Mouse (Mus musculus) cerebellum, postnatal 36 days (tissue): Measurements from ENCODE around the gene Tet3.

Experiments used
- DNase-seq, 2 experiments: peaks; one replicate each; pipeline ENCODE4 v3.0.0; 2021 to 2022; ENCODE audit warnings: mixed read lengths in 2 of 2

The Tet3 gene

DNA sequence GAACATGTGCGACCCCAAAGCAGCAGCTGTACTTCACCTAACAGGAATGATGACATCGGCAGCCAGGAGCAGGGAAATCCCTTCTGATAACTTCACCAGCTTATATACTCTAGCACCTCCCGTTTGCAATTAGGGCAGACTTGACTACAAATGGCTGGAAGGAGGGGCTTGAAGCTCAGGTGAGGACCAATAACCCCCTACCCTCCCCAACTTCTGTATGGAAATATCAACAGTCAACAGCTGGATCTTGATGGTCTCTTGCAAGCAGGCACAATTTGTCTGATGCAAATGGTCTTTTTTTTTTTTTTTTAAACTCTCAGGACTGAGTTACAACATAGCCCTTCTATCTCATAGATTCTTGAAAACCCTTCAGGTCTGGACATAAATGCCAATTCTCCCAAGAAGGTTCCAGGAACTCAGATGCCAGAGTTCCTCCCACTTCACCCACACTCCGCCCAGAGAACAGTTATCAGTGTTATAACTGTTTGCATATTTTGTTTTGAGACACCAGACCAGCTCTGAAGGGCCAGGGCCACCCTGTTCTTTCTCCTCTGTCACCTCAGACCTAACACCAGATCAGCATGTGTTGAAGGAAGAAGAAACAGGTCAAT is at the start of gene Tet3:
Gene Tet3 (minus strand): TSS at position 51 of the 611 bp plus-strand sequence.
- no peak for DNase-seq

DNA sequence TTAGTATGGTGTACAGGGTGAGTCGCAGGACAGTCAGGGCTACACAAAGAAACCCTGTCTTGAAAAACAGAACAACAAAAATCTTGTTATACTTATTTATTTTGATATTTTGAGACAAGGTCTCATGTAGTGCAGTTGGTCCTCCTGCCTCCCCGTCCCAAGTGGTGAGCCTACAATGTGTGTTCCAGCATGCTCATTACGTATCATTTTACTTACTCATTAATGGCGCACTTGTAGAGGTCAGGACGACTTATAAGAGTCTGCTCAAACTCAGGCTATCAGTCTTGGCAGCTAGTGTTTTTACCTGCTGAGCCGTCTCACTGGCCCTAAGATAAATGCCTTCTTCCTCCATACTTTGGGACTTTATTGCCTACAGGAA is 48.3 kb upstream of the Tet3 start:
- no peak for DNase-seq

- DNase-seq = peak; percentile 96 to 97
Observed at GRCm38 (mm10) chr6:83506258-83507167, 47.6 kb upstream of the Tet3 start, which contains the start of gene Dguok. TSS of gene Dguok (minus strand) at chr6:83506969.

GRCm38 (mm10) chr6:83505554-83505953 is 46.7 kb upstream of the Tet3 start:
- DNase-seq = no peak

GRCm38 (mm10) chr6:83503361-83503760 is 44.5 kb upstream of the Tet3 start:
- DNase-seq = no peak

DNA sequence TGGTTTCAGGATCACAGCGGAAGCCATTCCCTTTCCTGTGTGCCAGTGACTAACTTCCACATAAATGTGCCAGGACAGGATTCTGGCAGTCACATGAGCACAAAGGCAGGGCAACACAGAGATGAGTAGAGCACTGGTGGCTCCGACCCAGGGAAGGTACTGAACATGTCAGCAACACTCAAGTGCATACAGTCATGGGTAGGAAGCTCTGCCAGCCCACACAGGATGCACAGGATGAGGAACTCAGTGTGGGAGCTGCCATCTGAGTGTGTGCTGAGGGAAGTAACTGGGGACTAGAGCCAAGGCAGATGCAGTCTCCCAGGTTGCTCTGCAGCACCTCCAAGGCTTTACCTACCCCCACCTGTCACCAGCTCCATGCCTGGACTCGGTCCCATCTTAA is 43.8 kb upstream of the Tet3 start:
- DNase-seq = peak in 1 of 2 experiments; percentile 45

- no peak for DNase-seq
Observed at GRCm38 (mm10) chr6:83501524-83502310, 42.8 kb upstream of the Tet3 start.

DNA sequence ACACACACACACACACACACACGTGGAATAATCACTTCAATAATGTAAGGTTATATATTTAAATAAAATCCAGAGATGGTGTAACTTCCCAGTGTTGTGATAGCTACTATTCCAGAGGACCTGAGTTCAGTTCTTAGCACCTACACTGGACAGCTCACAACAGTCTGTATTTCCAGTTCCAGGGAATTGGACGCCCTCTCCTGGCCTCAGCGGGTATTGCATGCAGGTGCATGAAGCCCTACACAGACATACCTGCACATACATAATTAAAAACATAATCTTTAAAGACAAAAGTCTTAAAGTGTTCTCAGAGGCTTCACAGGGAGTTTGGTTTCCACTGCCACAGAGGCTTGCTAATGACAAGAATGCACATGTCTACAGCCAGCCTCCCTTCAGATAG is 41.6 kb upstream of the Tet3 start:
- DNase-seq = no peak

DNA sequence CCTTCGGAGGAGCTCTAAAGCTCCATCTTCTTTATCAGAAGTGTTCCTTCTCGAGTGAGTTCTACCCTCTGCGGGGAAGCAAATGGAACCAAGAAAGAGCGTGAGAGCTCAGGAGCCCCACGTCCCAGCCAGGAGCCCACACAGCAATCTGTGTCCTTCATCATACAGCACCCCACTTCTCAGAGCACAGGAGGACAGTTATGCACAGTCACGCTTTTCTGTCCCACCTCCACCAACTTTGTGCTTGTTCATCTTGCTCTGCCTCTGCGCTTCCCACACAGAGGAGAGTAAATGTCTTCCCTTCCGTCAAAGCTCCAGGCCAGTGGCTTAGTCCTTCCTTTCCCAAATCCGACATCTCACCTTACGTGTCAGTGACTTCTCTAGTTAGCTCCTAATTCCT is 40.2 kb upstream of the Tet3 start:
- no peak for DNase-seq

DNA sequence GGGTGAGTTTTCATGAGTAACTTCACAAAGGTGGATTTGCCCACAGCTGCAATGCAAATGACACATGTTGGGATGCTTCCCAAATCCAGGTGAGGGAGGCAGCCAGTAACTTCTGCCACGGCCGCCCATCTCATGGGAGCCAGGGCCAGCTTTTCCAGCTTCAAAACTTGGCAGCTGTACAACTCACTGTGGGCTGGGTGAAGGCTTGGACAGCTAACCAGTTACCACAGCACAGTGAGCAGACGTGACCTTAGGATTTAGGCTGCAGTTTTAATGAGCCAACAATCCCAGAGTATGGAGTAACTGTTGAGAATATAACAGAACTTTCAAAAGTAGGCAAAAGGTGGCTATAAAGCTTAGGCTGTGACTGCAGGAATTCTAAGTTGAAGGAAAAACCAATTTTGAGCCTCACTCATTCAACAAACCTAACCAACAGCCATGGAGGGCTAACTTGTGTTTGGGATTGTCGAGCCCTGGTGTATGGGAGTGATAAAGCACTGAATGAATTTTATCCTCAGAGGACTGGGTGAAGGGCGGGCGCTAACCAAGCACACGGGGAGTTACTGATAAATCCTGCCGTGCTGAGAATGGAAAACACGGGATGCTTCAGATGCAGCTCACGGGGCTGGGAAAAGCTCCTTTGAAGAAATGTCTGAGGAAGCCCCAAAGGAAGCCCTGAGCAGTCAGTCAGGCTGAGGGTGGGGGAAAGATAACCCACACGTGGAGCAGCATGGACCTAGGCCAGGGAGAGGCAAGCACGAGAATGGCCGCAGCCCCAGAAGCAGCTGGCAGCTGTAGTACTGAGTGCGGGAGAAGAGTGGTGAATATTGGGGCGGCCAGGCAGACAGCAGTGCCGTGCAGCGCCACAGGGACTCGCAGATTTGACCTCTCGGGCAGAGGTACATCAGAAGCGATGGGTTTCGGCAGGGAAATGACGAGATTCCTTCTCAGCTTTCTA is 38.1 kb upstream of the Tet3 start:
- DNase-seq = no peak

GRCm38 (mm10) chr6:83496009-83496752 is 37.3 kb upstream of the Tet3 start:
- DNase-seq = peak; percentile 52 to 60

DNA sequence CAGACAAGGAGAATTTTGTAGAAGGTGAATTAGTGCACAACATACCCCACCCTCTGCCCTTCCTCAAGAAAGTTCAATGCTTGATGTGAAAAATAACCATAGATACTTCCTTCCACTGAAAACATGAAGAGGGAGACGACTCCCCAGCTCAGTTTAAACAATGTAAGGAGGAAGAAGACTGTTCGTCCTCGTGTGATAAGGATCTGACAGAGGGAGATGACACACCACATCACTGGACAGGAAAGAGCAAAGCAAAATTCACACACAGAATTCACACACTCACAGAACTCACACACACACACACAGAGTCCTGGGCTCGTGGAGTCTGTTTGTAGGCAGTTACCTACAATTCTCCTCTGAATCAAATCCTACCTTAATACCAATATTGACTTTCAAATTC is 31.7 kb upstream of the Tet3 start:
- no peak for DNase-seq

DNA sequence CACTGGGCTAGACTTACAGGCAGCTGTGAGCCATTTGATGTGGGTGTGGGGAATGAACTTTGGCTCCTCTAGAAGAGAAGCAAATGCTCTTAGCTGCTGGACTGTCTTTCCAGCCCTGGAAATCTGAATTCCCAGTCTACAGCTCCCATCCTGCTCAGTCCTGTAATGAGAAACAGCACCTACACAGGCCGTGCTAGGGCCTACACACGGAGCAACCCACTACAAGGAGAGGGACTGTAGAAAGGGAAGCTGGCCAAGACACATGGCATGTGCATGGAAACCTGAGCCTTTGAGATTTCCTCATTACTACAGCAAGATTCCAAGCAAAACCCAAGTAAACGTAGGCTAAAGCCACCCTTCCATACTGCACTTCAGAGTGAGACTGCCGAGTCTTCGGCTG is 29.3 kb upstream of the Tet3 start:
- no peak for DNase-seq

GRCm38 (mm10) chr6:83487298-83487697 is 28.4 kb upstream of the Tet3 start:
- no peak for DNase-seq

GRCm38 (mm10) chr6:83485854-83486253 is 27.0 kb upstream of the Tet3 start:
- DNase-seq = no peak

DNA sequence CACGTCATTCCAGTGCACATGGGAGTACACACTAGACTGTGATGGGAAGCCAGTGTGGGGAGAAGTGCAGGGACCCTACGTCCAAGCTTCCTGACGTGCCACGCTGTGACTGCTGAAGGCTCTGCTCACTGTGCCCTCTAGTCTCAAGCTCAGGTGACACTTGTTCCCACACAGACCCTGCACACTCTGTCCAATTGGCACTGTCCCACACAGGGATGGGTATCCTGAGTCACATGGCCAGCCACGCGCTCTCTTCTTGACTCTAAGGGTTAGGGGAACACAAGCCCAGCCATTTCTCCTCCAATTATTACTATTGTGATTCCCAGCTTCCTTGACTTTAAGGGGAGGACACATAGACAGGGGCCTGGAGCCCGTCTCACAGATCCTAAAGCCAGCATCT is 24.9 kb upstream of the Tet3 start:
- DNase-seq = no peak

- no peak for DNase-seq
Observed at GRCm38 (mm10) chr6:83482418-83483085, 23.7 kb upstream of the Tet3 start.

DNA sequence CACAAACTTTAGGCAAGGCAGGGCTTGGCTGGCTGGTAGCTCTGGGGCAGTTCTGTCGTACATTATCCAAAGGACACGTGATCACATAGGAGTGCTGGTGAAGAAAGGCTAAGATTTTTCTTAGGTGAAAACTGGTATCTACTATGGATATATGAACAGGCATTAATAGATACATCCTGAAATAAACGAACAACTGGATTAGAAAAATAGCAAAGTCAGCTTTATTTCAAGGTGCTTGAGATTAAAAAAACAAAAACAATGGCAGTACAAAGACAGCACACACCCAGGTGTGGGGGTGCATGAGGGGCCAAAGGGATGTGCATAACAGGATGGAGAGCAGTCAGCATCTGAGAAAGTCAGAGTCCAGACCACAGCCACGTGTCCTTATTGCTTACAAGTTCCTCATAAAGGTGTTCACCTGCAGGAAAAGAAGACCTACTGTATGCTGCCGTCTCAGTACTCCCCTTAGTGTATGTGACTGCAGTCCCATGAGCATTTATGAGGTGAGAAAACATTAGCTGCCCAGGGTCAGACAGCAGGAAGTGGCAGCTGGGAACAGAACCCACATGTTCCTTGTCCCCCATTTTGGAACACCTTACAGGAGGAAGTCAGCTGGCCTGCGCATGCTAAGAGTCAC is 21.3 kb upstream of the Tet3 start:
- DNase-seq = no peak

DNA sequence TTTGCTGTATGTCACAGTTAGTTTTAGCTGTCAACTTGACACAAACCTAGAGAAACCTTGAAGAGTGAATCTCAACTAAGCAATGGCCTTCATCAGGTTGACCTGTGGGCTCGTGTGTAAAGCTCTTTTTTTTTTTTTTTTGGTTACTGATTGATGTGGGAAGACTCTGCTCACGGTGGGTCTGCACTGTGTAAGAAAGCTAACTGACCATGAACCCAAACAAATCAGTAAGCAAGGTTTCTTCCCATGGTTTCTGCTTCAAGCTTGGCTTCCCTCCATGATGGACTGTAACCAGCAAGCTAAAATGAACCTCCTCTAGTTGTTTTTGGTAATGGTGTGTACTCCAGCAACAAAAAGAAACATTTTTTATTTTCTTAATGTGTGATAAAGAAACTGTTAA is 20.3 kb upstream of the Tet3 start:
- DNase-seq = no peak

DNA sequence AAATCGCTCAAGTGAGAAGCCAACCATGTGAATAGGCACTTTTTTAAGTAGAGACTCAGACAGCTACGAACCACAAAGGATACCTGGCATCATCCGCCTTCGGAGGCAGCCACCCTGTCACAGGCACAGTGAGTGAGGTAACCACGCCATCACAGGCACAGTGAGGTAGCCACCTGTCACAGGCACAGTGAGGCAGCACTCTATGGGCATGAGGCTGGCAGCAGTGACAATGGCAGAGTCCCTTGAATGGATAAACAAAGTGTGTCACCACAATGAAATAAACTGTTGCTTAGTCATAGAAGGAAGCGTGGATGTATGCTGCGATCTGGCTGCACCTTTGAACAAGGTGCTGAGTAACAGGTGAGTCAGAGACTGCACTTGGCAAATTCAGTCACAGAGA is 19.7 kb upstream of the Tet3 start:
- DNase-seq = no peak
